In the genomic region with DNA sequence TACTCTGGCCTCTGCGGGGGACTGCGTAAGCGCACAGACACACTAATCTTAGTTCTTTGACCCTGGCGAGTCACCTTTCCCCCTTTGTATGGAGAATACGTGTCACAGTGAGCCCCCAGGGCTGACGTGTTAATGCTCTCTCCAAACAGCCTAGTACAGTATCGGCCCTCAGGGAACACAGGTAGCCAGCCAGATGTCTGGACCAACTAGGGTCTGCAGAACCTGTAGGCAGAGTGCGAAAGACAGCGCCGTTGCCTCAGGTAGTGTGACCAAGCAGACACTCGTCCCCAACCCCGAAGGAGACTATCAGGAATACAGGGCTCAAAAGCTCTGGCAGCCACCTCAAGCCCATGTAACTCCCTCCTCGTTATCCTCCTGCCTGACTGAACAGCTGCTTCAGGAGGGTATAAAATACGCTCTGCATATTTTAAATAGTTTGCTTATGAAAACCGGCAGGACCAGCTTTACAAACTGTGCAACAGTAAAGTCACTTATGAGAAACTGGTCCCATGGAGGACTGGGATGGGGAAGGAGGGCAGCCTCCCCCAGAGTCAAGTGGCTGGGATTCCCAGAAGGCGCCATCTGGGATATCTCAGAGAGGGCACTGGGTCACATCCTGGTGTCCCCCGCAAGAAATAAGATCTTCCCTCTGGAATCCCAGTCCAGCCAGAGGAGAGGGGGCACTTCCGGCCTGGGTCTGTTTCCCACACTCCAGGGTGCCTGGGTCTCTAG, we compare ENCODE assay signal across 10 mouse cellular contexts. TPM values are rescaled to one million over a fixed set of nuclear protein-coding genes. Genes with fewer than 3 reads are reported as not detected.
DNase-seq lines count a peak whose midpoint lies in the region; ATAC-seq and TF ChIP-seq lines count a peak whose summit lies in the region.
"Had no signal": no experiment of that assay in that cellular context is flagged by ENCODE, and none has a peak within 500 bp of the region (broad histone marks: within the 10 kb centered on the region; RNA-seq: fewer than 3 reads in every experiment).

No protein-coding gene starts in this region.

- no peak overlapping the region for H3K4me3 ChIP-seq in lung, postnatal 0 days (ENCODE audit: low read depth, low read length)
- no peak overlapping the region for H3K4me3 ChIP-seq in heart, embryonic 14.5 days (ENCODE audit: control insufficient read depth in 1 of 2, insufficient read depth in 1 of 2, low read depth in 1 of 2, low read length in 2 of 2)
- H3K4me3 ChIP-seq in stomach, embryonic 16.5 days (replicated peaks; ENCODE audit: low read length): no peak overlapping the region
- H3K4me3 ChIP-seq: heart, adult 2 months had no signal

- TF ChIP-seq EP300 in lung, postnatal 0 days (IDR thresholded peaks at IDR 0.05): peak; percentile 78; the same call in 1 of the 2 replicates

- peak; percentile 61 for ATAC-seq in lung, postnatal 0 days
- no peak; the same call in 1 of the 2 replicates for ATAC-seq in heart, embryonic 14.5 days (ENCODE audit: insufficient number of reproducible peaks, insufficient read depth, low FRiP score, low read depth)
- ATAC-seq in stomach, embryonic 16.5 days (ENCODE audit: insufficient read depth, low FRiP score): peak; percentile 66

- no peak for TF ChIP-seq CTCF in lung, postnatal 0 days (IDR thresholded peaks at IDR 0.05)

- no peak overlapping the region for H3K4me2 ChIP-seq in lung, postnatal 0 days (replicated peaks; ENCODE audit: low read depth, low read length)
- no peak overlapping the region for H3K4me2 ChIP-seq in heart, embryonic 14.5 days (ENCODE audit: low read length)
- peak overlapping the region; percentile 17; the same call in 1 of the 2 replicates for H3K4me2 ChIP-seq in stomach, embryonic 16.5 days (ENCODE audit: low read depth, low read length)

- H3K9ac ChIP-seq in lung, postnatal 0 days (replicated peaks; ENCODE audit: low read depth): no peak overlapping the region
- no peak overlapping the region for H3K9ac ChIP-seq in heart, embryonic 14.5 days (ENCODE audit: low read length)
- peak overlapping the region; percentile 47 for H3K9ac ChIP-seq in stomach, embryonic 16.5 days (ENCODE audit: low read length)

- 0 out of 2 replicates have a peak overlapping the region, but pooled peaks have one; percentile 43 for H3K27ac ChIP-seq in lung, postnatal 0 days (ENCODE audit: low read length)
- H3K27ac ChIP-seq in heart, embryonic 14.5 days (replicated peaks in 1 of 2; ENCODE audit: control insufficient read depth in 1 of 2, insufficient read depth in 1 of 2, low read depth in 2 of 2, low read length in 2 of 2): peak overlapping the region; percentile 43 to 46; a peak in 3 of 4 replicates
- H3K27ac ChIP-seq in stomach, embryonic 16.5 days (ENCODE audit: low read length): peak overlapping the region; percentile 89
- H3K27ac ChIP-seq: heart, adult 2 months had no signal

- no peaks in the 10 kb centered on the region for H3K36me3 ChIP-seq in lung, postnatal 0 days (ENCODE audit: insufficient read depth, low read length)
- no peaks in the 10 kb centered on the region for H3K36me3 ChIP-seq in heart, embryonic 14.5 days (ENCODE audit: control insufficient read depth, insufficient read depth, low read length)
- H3K36me3 ChIP-seq in stomach, embryonic 16.5 days (ENCODE audit: control insufficient read depth, insufficient read depth, low read length): no peaks in the 10 kb centered on the region

- WGBS in lung, postnatal 0 days: 43% methylated on average over 18 of the region's 18 CpGs
- WGBS in heart, embryonic 14.5 days: 42% methylated on average over 18 of the region's 18 CpGs
- WGBS in stomach, embryonic 16.5 days: 30% methylated on average over 18 of the region's 18 CpGs

- H3K9me3 ChIP-seq in lung, postnatal 0 days (ENCODE audit: low read length): no peaks in the 10 kb centered on the region
- no peaks in the 10 kb centered on the region for H3K9me3 ChIP-seq in heart, embryonic 14.5 days (ENCODE audit: control insufficient read depth, low read length)
- H3K9me3 ChIP-seq in stomach, embryonic 16.5 days (replicated peaks; ENCODE audit: control insufficient read depth, low read length): no peaks in the 10 kb centered on the region

- DNase-seq in lung, postnatal 0 days (ENCODE audit: low spot score): peak; percentile 55
- no peak for DNase-seq in lung, postnatal 25 days (ENCODE audit: low spot score)
- peak; percentile 75 to 79 for DNase-seq in kidney, postnatal 25 days
- DNase-seq in frontal cortex, adult 2 months (ENCODE audit: extremely low spot score in 1 of 2, low spot score in 1 of 2): no peak
- no peak for DNase-seq in gastrocnemius, adult 8-10 months (ENCODE audit: low spot score in 2 of 2)
- DNase-seq: cerebellum, adult 8-10 months; right cerebral cortex, adult 18-20 months had no signal

- H3K27me3 ChIP-seq in lung, postnatal 0 days (replicated peaks; ENCODE audit: insufficient read depth, low read length): no peaks in the 10 kb centered on the region
- H3K27me3 ChIP-seq in heart, embryonic 14.5 days (ENCODE audit: control insufficient read depth, insufficient read depth, low read length): no peaks in the 10 kb centered on the region
- H3K27me3 ChIP-seq in stomach, embryonic 16.5 days (ENCODE audit: control insufficient read depth, insufficient read depth, low read length): no peaks in the 10 kb centered on the region

- peaks cover 25% of the 10 kb centered on the region; the same call in 1 of the 2 replicates for H3K4me1 ChIP-seq in lung, postnatal 0 days (ENCODE audit: insufficient read depth, low read depth, low read length)
- peaks cover 47 to 54% of the 10 kb centered on the region in 2 experiments for H3K4me1 ChIP-seq in heart, embryonic 14.5 days (ENCODE audit: control insufficient read depth in 2 of 2, insufficient read depth in 2 of 2, low read length in 2 of 2)
- H3K4me1 ChIP-seq in stomach, embryonic 16.5 days (ENCODE audit: control insufficient read depth, insufficient read depth, low read length): peaks cover 72% of the 10 kb centered on the region

RNA-seq across cellular contexts. Expression of a gene that starts 18.0 kb away (rescaled TPM):
- 6.0 and 8.6 TPM in 2 replicates for polyA plus RNA-seq in lung, postnatal 0 days (2015; fragmentation: Nextera tagmentation; extraction: Ambion mirVana)
- 3.7 and 4.2 TPM in 2 replicates for polyA plus RNA-seq in heart, embryonic 14.5 days (2014; fragmentation: Nextera tagmentation; extraction: Ambion mirVana)
- polyA plus RNA-seq in stomach, embryonic 16.5 days (2015; fragmentation: Nextera tagmentation; extraction: Ambion mirVana): 13.2 and 13.4 TPM in 2 replicates
- polyA plus RNA-seq in frontal cortex, adult 2 months (2012; rRNA removed): 44.3 and 47.1 TPM in 2 replicates
- total RNA-seq in gastrocnemius, adult 8-10 months (2022): 1 to 10 TPM; 1.3 to 1.9 (median 1.7) TPM

Comparison
In these comparisons a context has a peak if more than half of its experiments do, and no peak if none do; other contexts are left out.
1. DNase-seq: peak in lung, postnatal 0 days (single experiment) and kidney, postnatal 25 days (2 of 2); none in lung, postnatal 25 days (single experiment), frontal cortex, adult 2 months (0 of 2) and gastrocnemius, adult 8-10 months (0 of 2).
2. Peak in every context shown above with its lines, with median percentiles within 50 percentile points of each other: H3K27ac ChIP-seq.